Comparison of ENCODE assay signal across 14 mouse cellular contexts in the genomic region with DNA sequence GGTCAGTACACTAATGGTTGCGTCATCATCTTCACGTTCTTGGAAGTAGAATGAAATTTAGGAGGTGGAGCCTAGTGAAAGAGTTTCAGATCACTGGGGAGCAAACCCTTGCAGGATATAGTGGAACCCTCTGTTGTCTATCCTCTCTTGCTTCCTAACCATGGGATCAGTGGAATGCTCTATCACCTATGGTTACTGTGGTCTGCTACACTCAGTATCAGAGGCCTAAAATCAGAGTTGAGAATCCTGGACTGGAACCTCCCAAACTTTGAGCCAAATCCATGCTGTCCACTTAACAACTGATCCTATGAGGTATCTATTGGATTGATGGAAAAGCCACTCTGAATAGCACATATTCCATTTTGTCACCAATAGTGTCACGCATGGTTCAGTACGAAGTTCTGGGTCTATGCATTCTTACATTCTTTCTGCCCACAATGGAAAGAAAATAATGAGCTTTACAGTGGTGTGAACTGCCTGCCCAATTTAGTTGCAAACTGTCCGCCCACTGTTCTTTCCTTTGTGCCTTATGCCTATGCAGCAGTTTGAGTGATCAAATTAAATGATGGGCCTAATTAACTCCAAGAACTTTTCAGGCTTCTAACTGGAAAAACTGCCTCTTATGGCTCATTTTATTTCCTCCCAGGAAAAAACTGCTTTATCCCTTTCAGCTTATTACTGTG.
DNase-seq lines count a peak whose midpoint lies in the region; ATAC-seq lines count a peak whose summit lies in the region.
"Had no signal": no experiment of that assay in that cellular context is flagged by ENCODE, and none has a peak within 500 bp of the region (broad histone marks: within the 10 kb centered on the region; RNA-seq: fewer than 3 reads in every experiment).

No protein-coding gene starts in this region.

- H3K4me3 ChIP-seq in forebrain, embryonic 14.5 days (ENCODE audit: low read depth, low read length): no peak overlapping the region
- no peak overlapping the region for H3K4me3 ChIP-seq in kidney, embryonic 15.5 days (replicated peaks)
- H3K4me3 ChIP-seq in kidney, embryonic 16.5 days (ENCODE audit: low read length): no peak overlapping the region
- H3K4me3 ChIP-seq: embryonic facial prominence, embryonic 10.5 days; heart, embryonic 15.5 days; liver, embryonic 13.5 days had no signal

- H3K27me3 ChIP-seq in forebrain, embryonic 14.5 days (replicated peaks; ENCODE audit: control insufficient read depth, insufficient read depth, low read length): no peaks in the 10 kb centered on the region
- no peaks in the 10 kb centered on the region for H3K27me3 ChIP-seq in kidney, embryonic 15.5 days
- no peaks in the 10 kb centered on the region for H3K27me3 ChIP-seq in kidney, embryonic 16.5 days (ENCODE audit: insufficient read depth, low read length)
- H3K27me3 ChIP-seq: heart, embryonic 15.5 days; liver, embryonic 13.5 days had no signal

- peak; percentile 92 for ATAC-seq in forebrain, embryonic 14.5 days
- ATAC-seq in kidney, embryonic 15.5 days (replicated peaks; ENCODE audit: low FRiP score): no peak
- ATAC-seq in kidney, embryonic 16.5 days (ENCODE audit: low FRiP score, low TSS enrichment): no peak
- ATAC-seq: intestine, embryonic 16.5 days had no signal

- no peaks in the 10 kb centered on the region for H3K36me3 ChIP-seq in forebrain, embryonic 14.5 days (ENCODE audit: control insufficient read depth, insufficient read depth, low read length)
- H3K36me3 ChIP-seq in kidney, embryonic 15.5 days: no peaks in the 10 kb centered on the region
- H3K36me3 ChIP-seq in kidney, embryonic 16.5 days (ENCODE audit: insufficient read depth, low read length): no peaks in the 10 kb centered on the region
- H3K36me3 ChIP-seq: embryonic facial prominence, embryonic 10.5 days; heart, embryonic 15.5 days; liver, embryonic 13.5 days had no signal

- peak; percentile 30 for DNase-seq in left cerebral cortex, adult 11 months (ENCODE audit: low spot score)
- no peak for DNase-seq in left cerebral cortex, postnatal 4 days
- DNase-seq in forebrain, embryonic 14.5 days (ENCODE audit: low spot score): peak; percentile 76
- DNase-seq in layer of hippocampus, adult 9-10 months (ENCODE audit: low spot score): peak; percentile 3
- DNase-seq in retina, embryonic 14.5 days (ENCODE audit: low spot score): peak; percentile 55
- no peak for DNase-seq in embryo, embryonic 10.5 days (ENCODE audit: low spot score)
- DNase-seq: liver, embryonic 13.5 days; lung, postnatal 4 days; thymus, adult 2 months had no signal

- peaks cover 7% of the 10 kb centered on the region; the same call in 1 of the 2 replicates for H3K4me1 ChIP-seq in forebrain, embryonic 14.5 days (ENCODE audit: control insufficient read depth, insufficient read depth, low read length)
- H3K4me1 ChIP-seq in kidney, embryonic 15.5 days: no peaks in the 10 kb centered on the region
- H3K4me1 ChIP-seq in kidney, embryonic 16.5 days (ENCODE audit: insufficient read depth, low read length): no peaks in the 10 kb centered on the region
- H3K4me1 ChIP-seq: embryonic facial prominence, embryonic 10.5 days; heart, embryonic 15.5 days; liver, embryonic 13.5 days had no signal

- 39% methylated on average over 5 of the region's 5 CpGs for WGBS in forebrain, embryonic 14.5 days
- WGBS in kidney, embryonic 15.5 days: 89% methylated on average over 5 of the region's 5 CpGs
- WGBS in kidney, embryonic 16.5 days: 91% methylated on average over 5 of the region's 5 CpGs

- intact Hi-C loops in left cerebral cortex, postnatal 4 days (cut with DNase I): no loop called here

- no peak overlapping the region for H3K27ac ChIP-seq in forebrain, embryonic 14.5 days (ENCODE audit: low read depth, low read length)
- H3K27ac ChIP-seq in kidney, embryonic 15.5 days: no peak overlapping the region
- no peak overlapping the region for H3K27ac ChIP-seq in kidney, embryonic 16.5 days (ENCODE audit: low read length)
- H3K27ac ChIP-seq: embryonic facial prominence, embryonic 10.5 days; heart, embryonic 15.5 days; liver, embryonic 13.5 days had no signal

- no peak overlapping the region for H3K9ac ChIP-seq in forebrain, embryonic 14.5 days (ENCODE audit: low read length)
- H3K9ac ChIP-seq in kidney, embryonic 15.5 days: no peak overlapping the region
- H3K9ac ChIP-seq in kidney, embryonic 16.5 days (replicated peaks; ENCODE audit: low read length): no peak overlapping the region
- H3K9ac ChIP-seq: heart, embryonic 15.5 days; liver, embryonic 13.5 days had no signal

- no peak overlapping the region for H3K4me2 ChIP-seq in forebrain, embryonic 14.5 days (ENCODE audit: low read length)
- no peak overlapping the region for H3K4me2 ChIP-seq in kidney, embryonic 15.5 days
- no peak overlapping the region for H3K4me2 ChIP-seq in kidney, embryonic 16.5 days (replicated peaks; ENCODE audit: low read depth, low read length)
- H3K4me2 ChIP-seq: heart, embryonic 15.5 days; liver, embryonic 13.5 days had no signal

- no peaks in the 10 kb centered on the region for H3K9me3 ChIP-seq in forebrain, embryonic 14.5 days (replicated peaks; ENCODE audit: control insufficient read depth, low read length)
- no peaks in the 10 kb centered on the region for H3K9me3 ChIP-seq in kidney, embryonic 15.5 days (replicated peaks)
- H3K9me3 ChIP-seq in kidney, embryonic 16.5 days (ENCODE audit: low read length): no peaks in the 10 kb centered on the region
- H3K9me3 ChIP-seq: embryonic facial prominence, embryonic 10.5 days; heart, embryonic 15.5 days; liver, embryonic 13.5 days had no signal

Comparison
In these comparisons a context has a peak if more than half of its experiments do, and no peak if none do; other contexts are left out.
1. DNase-seq: peak in left cerebral cortex, adult 11 months (single experiment), forebrain, embryonic 14.5 days (single experiment), layer of hippocampus, adult 9-10 months (single experiment) and retina, embryonic 14.5 days (single experiment); none in left cerebral cortex, postnatal 4 days (single experiment) and embryo, embryonic 10.5 days (single experiment).